Mouse (Mus musculus) cerebellum, postnatal 36 days (tissue): ENCODE measurements around the gene Pds5b.
"Not testable (repeated sequence)": the region's sequence is repeated elsewhere in the genome, so short reads cannot be mapped to it uniquely, and the experiment has no call there.

Experiments
- DNase-seq, 2 experiments: peaks; one replicate each; pipeline ENCODE4 v3.0.0; 2021 to 2022; ENCODE audit warnings: mixed read lengths in 2 of 2

Gene Pds5b

DNA sequence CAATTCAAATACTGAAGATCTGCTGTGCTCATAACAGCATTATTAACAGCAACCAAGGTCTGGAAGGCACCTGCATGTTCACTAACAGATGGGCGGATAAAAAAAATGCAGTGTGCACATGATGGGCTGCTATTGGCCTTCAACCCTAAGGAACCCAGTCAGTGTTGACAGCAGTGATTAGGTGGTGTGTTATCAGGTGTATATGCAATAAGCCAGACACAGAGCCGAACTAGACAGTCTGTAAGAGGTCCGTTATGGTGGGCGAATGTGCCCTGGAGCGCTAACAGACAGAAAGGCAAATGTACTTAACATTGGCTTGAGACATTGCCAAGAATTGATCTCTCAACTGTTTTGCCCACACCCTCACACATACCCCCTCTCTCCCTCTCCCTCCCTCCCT lies 156.0 kb downstream of the Pds5b start:
- DNase-seq: no peak

DNA sequence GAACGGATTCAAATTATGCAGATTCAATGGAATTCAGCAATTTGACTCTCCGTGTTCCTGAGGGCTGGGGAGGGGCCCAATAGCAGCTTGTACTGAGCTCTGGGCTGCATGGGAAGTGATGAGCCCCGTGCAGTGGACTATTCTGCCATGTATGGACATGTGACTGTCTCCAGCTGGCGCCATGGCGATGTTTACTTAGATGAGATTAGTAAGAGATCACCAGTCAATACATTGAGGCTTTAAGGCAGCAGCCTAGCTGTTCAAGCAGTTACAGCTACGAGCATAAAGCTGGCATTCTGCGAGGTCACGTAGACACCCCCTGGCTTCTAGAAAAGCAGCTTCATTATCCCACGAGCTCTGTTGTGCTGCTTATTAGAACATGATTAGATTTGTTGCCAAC lies 157.2 kb downstream of the Pds5b start:
- DNase-seq: no peak

DNA sequence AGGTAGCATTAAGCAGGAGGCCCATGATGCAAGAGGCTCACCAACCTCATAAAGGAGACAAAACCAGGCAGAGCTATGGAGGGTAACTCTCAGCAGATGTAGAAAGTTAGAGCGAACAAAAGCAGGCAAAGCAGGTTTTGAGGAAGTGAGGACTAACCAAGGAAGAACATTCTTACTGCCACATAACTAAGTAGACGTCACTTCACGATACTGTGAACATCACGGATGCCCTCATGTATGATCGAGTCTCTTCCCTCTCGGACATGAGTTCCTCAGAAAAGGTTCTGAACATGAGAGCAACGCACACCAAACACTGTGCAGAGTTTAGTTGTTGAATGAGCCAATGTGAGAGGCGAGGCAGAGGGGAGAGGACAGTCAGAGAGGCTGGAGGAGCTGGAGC lies 163.2 kb downstream of the Pds5b start:
- DNase-seq: no peak

DNA sequence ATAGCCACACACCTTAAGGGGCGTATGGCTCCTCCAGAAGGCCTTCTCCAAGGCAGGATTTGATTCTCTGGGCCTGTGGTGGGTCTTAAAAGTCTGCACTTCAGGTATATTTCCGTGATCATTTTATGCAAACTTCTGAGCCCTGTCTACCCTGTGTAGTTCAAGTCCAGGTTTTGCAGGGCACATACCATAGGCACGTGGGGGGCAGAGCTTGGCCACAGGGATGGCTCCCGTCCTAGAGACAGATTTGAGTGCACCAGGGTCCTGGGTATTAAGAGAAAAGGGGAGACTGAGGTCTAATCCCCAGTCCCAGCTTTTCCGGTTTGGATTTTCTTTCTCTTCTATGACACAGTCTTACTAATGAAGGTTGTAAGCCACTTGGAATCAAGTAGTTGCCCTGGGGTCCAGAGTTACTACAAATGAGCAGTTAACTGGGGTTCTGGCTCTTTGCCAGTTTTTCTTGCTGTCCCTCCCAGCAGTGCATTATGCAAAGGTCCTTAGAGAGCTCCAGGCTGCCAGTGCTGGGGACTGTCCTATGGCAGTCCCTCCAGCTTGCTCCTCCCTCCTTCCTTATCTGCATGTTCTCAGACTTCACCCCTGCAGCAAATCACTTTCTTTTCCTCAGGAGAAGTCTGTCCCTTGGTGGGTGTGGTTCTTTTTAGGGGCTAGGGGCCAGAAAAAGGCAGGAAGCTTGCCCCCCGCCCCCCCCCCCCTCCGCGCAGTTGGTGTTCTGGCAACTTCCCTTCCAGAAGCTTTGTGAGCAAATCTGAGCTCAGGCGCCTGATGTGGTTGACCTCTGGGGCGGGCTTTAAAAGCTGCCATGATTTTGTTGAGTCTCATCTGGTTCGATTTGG lies 166.4 kb downstream of the Pds5b start:
- no peak for DNase-seq

DNA sequence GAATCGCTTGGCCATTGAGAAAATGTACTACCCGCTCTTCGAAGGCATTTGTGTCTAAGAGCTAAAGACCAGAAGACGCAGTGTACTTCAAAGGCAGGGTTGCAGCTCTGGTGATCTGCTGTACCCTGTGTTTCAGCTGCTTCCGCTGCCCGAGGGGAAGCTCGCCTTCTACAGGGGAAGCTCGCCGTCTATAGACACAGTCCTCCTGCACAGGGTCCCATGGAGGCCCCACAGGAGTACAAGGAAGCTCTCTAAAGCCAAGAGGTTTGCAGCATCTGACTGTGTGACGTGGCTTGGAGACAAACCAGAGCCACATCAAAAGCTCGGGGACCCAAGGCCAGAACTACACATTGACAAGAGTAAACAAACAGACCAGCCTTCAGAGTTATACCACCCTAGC lies 167.1 kb downstream of the Pds5b start:
- DNase-seq: no peak

DNA sequence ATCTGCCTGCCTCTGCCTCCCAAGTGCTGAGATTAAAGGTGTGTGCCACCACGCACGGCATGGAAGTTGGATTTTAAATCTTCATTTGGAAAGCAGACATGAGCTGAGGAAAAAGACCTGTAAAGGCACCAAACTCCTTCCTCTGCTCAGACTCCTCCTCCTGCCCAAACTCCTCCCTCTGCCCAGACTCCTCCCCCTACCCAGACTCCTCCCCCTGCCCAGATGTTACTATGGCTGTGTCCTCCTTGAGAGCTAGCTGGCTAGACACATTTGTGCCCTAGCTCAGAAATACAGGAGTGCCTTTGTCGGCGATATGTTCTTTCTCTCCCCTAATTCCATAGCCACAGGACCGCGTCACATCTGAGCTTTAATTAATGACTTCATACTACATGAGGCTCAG lies 172.4 kb downstream of the Pds5b start:
- no peak for DNase-seq

DNA sequence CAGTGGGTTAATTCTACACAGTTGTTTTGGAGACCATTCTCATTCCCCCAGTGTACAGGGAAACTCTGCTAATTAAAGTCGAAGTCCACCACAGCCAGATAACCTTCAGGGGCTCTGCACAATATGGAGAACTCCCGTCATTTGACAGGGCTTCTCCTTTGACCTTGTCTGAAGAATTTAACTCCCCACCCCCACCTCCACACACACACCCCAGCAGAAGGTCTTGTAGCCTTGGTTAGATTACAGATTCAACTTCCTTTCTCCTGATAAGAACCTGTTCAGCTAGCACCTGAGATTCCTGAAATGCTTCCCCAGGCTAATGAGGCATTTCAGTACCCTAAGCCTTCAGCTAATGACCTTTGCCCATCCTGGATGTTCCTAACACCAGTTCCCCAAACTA lies 177.3 kb downstream of the Pds5b start:
- DNase-seq: no peak

DNA sequence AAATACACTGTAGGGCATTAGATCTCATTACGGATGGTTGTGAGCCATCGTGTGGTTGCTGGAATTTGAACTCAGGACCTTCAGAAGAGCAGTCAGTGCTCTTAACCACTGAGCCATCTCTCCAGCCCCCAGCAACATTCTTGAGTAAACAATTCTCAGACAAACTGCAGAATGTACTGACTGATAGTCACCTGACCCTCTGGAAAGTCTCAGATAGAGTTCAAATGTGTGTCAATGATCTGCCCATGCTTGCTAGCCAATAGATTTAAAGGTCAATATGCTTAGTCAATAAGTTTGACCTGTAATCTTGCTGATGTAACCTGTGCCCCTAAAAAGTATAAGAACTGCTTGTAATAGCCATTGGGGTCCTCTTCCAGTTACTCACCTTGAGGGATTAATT lies 178.6 kb downstream of the Pds5b start:
- not testable (repeated sequence) for DNase-seq

DNA sequence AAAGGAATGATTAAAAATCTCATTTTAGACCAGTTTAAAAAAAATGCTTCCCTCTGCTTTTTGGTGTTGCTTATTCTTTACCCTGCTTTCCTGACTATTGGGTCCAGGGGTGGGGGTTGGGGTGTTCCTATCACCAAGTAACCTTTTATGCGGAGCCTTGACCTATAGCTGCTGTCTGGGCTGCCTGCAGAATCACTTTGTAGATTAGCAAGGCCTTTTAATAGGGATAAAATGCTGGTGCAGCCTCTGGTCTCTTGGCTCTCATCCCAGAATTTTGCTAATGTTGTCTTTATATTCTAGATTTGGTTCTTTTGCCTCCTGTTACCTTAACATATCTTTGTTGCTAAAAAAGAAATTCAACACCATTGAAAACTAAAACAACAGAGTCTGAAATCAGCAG lies 181.0 kb downstream of the Pds5b start:
- DNase-seq: no peak

DNA sequence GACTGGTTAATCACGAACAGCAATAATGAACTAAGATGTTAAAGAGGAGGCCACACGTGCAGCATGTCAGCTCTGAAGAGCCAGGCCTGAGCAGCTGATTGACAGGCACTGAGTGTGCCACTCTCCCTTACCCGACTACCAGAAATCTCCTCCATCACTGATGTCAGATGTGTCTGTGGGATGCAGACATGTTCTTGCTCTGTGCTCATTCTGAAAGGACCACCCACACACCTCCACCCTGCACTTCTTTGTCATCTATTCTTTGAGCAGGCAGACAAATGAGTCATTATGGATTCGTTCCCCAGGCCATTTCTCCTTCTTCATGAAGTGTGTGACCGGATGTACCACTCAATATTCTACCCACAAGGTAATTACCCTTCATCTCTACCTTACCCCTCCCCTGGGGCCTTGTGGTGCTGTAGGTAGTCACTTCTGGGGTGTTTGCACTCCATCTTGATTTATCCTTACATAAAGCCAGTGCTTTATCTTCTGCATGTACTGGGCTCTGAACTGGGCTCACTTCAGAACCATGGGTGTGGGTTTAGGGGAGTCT lies 186.2 kb downstream of the Pds5b start:
- no peak for DNase-seq
